Mouse (Mus musculus) adrenal gland, adult 10 weeks (tissue): Measurements from ENCODE around the gene Rfk. TPM values are rescaled to one million over a fixed set of nuclear protein-coding genes. Genes with fewer than 3 reads are reported as not detected.

Experiments used
- polyA plus RNA-seq: library from polyadenylated mRNA; stranded (reverse); fragments of 350-450 nt; fragmentation: Illumina TruSeq; extraction: RNeasy Lipid Tissue Mini Kit (QIAGEN cat#74804); gene quantifications from one replicate; pipeline ENCODE4 v1.2.3, GENCODE M21; 2014; ENCODE audit warnings: low read depth, low replicate concordance

Gene Rfk
- polyA plus RNA-seq = 1,832 TPM

GRCm38 (mm10) chr19:17393841-17394591 lies at the start of gene Rfk:
Gene Rfk, plus strand, starts transcription at chr19:17394043.

GRCm38 (mm10) chr19:17372701-17373100 lies 21.1 kb upstream of the Rfk start, which contains the start of gene Gcnt1:
Gene Gcnt1, minus strand, starts transcription at chr19:17372844.

Other genes starting within 250 kb of the Rfk start
- gene Gcnt1, start 21.2 kb upstream of the Rfk start, polyA plus RNA-seq = 3.5 TPM